ENCODE assay signal across 23 mouse cellular contexts in the genomic region with DNA sequence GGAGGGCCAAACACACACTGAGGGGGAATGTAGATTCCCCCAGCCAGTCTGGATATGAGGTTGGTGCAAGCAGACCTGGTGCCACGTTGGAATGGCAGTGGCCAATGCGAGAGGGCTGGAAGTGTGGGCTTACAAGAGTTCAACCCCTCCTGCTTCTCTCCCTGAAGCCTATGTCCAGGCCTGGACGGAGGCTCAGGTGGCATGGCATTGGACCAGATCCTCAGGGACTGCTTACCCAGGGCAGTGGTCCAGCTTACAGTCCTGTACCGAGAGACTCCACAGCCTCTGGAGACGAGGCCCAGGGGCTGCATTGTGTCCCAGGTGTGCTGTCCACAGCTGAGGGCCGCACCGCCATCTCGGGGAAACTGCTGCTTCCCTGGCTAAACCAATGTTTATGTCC.
"Had no signal": no experiment of that assay in that cellular context is flagged by ENCODE, and none has a peak within 500 bp of the region (broad histone marks: within the 10 kb centered on the region; RNA-seq: fewer than 3 reads in every experiment).

No protein-coding gene starts in this region.

- H3K27ac ChIP-seq: lung, embryonic 15.5 days; macrophage; midbrain, embryonic 13.5 days; midbrain, embryonic 15.5 days; neural tube, embryonic 13.5 days; neural tube, embryonic 15.5 days; stomach, embryonic 15.5 days; stomach, postnatal 0 days had no signal

- ATAC-seq: liver, postnatal 0 days; lung, postnatal 0 days; midbrain, embryonic 13.5 days; midbrain, embryonic 15.5 days had no signal

- H3K27me3 ChIP-seq: stomach, embryonic 15.5 days had no signal

- H3K4me3 ChIP-seq: lung, embryonic 15.5 days; megakaryocyte, embryonic 14.5 days; midbrain, embryonic 13.5 days; midbrain, embryonic 15.5 days; myocyte; neural tube, embryonic 13.5 days; neural tube, embryonic 15.5 days; stomach, embryonic 15.5 days had no signal

- H3K36me3 ChIP-seq: lung, embryonic 15.5 days; midbrain, embryonic 13.5 days; midbrain, embryonic 15.5 days; neural tube, embryonic 13.5 days; neural tube, embryonic 15.5 days; stomach, embryonic 15.5 days had no signal

- H3K4me2 ChIP-seq: lung, embryonic 15.5 days; midbrain, embryonic 11.5 days; midbrain, embryonic 13.5 days; midbrain, embryonic 15.5 days; neural tube, embryonic 13.5 days; neural tube, embryonic 15.5 days; stomach, embryonic 15.5 days had no signal

- H3K9ac ChIP-seq: liver, postnatal 0 days; lung, embryonic 15.5 days; midbrain, embryonic 13.5 days; midbrain, embryonic 15.5 days; neural tube, embryonic 13.5 days; neural tube, embryonic 15.5 days; stomach, embryonic 15.5 days had no signal

- H3K4me1 ChIP-seq: midbrain, embryonic 15.5 days; neural tube, embryonic 15.5 days had no signal

- DNase-seq: liver, postnatal 0 days; lung, adult 2 months; lung, postnatal 14 days; lung, postnatal 36 days; retina, postnatal 1 day; right cerebral cortex, adult 18-20 months; right cerebral cortex, postnatal 25 days; right cerebral cortex, postnatal 4 days; thymus, adult 2 months; thymus, postnatal 25 days; thymus, postnatal 4 days had no signal

- H3K9me3 ChIP-seq: lung, embryonic 15.5 days; megakaryocyte, embryonic 14.5 days; midbrain, embryonic 13.5 days; midbrain, embryonic 15.5 days; neural tube, embryonic 13.5 days; neural tube, embryonic 15.5 days; stomach, embryonic 15.5 days had no signal
